ENCODE assay signal across 17 mouse cellular contexts in genomic region chr1:159775168-159775567, GRCm38 (mm10).
DNase-seq lines count a peak whose midpoint lies in the region.
"Had no signal": no experiment of that assay in that cellular context is flagged by ENCODE, and none has a peak within 500 bp of the region (broad histone marks: within the 10 kb centered on the region; RNA-seq: fewer than 3 reads in every experiment).

No protein-coding gene starts in this region.

- DNase-seq in adipocyte (ENCODE audit: low spot score) = peak; percentile 69
- DNase-seq in embryo, embryonic 9.5 days (ENCODE audit: extremely low spot score) = peak; percentile 9
- peak; percentile 86 for DNase-seq in forelimb bud, embryonic 11.5 days (ENCODE audit: low read depth, low spot score)
- peak; percentile 68 for DNase-seq in mesoderm, embryonic 11.5 days (ENCODE audit: low read depth, low spot score)
- DNase-seq in lung, postnatal 14 days = no peak
- DNase-seq in spleen, postnatal 4 days (ENCODE audit: low spot score in 2 of 2) = no peak
- no peak for DNase-seq in thymus, postnatal 10 days (ENCODE audit: low spot score in 2 of 2)
- DNase-seq: adrenal gland, adult 8-10 months; B cell, adult 2 months; cerebellum, adult 18-20 months; cerebellum, postnatal 14 days; kidney, postnatal 25 days; liver, embryonic 13.5 days; lung, adult 2 months; lung, postnatal 36 days; retina, postnatal 1 day; thymus, postnatal 36 days had no signal

Comparison
In these comparisons a context has a peak if more than half of its experiments do, and no peak if none do; other contexts are left out.
1. DNase-seq: peak in adipocyte (single experiment), embryo, embryonic 9.5 days (single experiment), forelimb bud, embryonic 11.5 days (single experiment) and mesoderm, embryonic 11.5 days (single experiment); none in lung, postnatal 14 days (single experiment), spleen, postnatal 4 days (0 of 2) and thymus, postnatal 10 days (0 of 2).